Mouse (Mus musculus) adrenal gland, adult 8-10 months (tissue): ENCODE measurements around the gene Pdzrn3. TPM values are rescaled to one million over a fixed set of nuclear protein-coding genes. Genes with fewer than 3 reads are reported as not detected.

ENCODE experiments used
- DNase-seq: peaks from one replicate; pipeline ENCODE4 v3.0.0; 2022
- total RNA-seq, 4 experiments: library from RNA; stranded (reverse); gene quantifications; 2 replicates each; pipeline ENCODE4 v1.2.4; 2022

The Pdzrn3 gene
- total RNA-seq, 4 experiments from 2014 or later: 25.2 to 31.1 (median 28.7) TPM

DNA sequence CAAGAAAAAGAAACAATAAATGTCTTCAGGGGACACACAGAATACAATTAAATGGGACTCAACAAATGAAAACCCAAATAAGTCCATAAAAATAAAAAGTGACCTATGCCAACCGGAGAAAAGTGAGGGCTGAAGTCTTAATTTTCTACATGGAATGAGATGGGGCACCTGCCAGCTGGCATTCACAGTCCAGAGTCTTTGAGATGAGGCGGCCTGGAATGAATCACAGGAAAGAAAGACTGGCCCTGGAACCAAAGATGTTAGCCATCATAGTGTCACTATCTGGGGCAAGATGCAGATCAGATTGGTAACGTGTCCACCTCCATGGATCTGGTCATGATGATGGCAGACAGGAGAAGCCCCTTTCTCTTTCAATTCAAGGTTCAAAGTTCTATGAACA lies 50.5 kb downstream of the Pdzrn3 start:
- no peak for DNase-seq

DNA sequence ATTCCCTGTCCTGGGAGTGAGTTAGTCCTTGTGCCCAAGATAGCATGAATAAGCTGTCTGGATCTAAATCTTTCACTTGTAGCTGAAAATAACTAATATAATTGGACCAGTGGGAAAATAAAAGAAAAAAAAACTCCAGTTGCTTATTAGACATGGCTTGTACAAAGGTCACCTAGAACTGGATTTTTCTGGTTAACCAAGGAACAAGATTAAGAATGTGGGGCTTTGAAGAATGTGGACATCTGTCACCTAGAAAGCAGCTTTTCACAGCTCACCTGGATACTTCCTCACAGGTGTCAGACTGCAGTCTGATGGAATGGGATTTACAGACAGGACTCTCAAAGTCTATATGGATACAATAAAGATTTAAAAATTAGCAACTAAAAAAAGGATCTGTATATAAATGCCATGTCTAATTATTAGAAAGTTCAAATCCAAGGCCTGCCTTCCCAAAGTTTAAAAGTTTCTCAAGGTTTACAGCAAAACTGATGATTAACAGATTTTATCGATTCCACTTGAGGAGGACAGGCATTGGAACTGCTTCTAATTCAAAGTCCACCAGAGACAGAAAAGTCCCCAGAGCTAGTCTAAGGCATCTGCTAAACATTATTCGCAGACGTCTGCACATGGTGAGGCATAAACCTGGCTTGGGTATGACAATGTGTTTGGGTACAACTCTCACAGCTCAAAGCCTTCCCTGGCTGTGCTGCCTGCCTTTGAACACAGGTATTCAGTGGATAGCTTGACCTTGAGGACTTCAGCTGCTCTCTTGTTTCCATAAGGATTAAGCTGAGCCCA lies 51.7 kb downstream of the Pdzrn3 start:
- no peak for DNase-seq

DNA sequence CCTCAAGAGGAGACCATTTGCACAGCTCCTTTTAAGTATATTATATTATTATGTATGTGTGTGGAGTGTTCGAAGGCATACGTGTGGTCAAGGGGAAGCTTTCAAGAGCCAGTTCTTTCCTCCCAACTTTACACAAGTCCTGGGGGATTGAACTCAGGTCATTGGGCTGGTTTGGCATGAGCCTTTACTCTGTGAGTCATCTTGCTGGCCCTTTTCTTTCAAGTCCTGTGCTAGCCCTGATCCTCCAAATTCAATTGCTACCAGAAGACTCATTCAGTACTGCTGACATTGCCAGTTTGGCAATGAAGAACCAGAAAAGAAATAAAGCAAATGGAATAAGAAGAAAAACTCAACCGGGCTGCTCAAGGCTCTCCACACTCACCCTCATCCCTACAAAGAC lies 55.1 kb downstream of the Pdzrn3 start:
- no peak for DNase-seq

GRCm38 (mm10) chr6:101320386-101320785 lies 57.3 kb downstream of the Pdzrn3 start:
- no peak for DNase-seq

- DNase-seq: no peak
These were observed 58.2 kb downstream of the Pdzrn3 start for GRCm38 (mm10) chr6:101319374-101319967.

DNA sequence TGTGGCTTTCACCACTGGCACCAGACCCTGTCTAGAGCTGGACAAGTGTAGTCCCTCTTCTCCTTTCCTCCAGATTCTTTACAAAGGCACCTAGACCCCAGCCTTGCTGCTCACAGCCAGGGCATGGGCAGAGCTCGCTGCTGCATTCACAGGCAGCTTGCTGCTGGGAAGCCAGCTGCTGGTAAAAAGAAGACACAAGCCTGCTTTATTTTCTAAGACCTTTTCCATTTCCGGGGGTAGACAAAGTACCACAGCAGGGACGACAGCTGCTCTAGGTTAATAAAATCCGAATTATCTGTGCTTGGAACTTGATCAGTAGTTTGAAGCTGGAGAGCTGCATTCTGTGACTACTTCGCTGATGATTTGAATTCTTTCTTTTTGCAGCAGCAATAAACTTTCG lies 59.2 kb downstream of the Pdzrn3 start:
- DNase-seq: no peak

- no peak for DNase-seq
These were observed 66.3 kb downstream of the Pdzrn3 start for GRCm38 (mm10) chr6:101311446-101311845.

GRCm38 (mm10) chr6:101310491-101310890 lies 67.2 kb downstream of the Pdzrn3 start:
- DNase-seq: no peak

- DNase-seq: no peak
These were observed 69.6 kb downstream of the Pdzrn3 start for GRCm38 (mm10) chr6:101307964-101308531.

DNA sequence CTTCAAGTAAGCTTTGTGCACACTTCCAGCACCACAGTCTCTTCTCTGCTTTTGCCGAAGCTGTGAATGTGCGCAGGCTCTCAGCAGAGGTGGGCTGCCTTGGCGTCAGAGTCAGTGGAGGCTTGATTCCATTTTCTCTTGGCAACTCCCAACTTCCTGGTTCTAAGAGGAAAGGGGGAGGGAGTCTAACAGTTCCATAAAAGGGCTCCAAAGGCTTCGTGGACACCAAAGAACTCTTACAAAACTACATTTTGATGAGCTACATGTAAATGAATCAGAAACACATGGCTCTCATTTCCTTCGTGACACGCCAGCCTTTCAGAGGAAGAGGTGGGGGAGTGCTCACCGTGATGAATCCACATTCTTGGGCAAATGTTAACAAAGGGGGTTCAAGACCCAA lies 70.9 kb downstream of the Pdzrn3 start:
- no peak for DNase-seq

DNA sequence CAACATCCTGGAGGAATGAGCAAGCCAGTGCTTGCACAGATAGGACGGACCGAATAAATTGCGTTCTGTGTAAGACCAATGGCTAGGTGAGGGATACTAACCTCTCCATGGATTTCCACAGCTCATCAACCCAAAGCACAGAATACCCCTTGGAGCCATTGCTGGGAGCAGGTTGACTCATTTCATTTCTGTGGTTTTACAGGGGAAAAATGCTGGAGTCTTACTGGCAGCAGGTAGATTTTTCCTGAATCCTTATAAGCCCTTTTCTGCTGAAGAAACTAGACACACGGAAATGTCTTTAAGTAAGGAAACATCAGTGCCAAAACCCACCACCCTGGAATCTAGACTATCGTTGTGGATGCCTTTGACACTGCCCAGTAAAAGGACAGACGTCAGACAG lies 72.2 kb downstream of the Pdzrn3 start:
- no peak for DNase-seq

DNA sequence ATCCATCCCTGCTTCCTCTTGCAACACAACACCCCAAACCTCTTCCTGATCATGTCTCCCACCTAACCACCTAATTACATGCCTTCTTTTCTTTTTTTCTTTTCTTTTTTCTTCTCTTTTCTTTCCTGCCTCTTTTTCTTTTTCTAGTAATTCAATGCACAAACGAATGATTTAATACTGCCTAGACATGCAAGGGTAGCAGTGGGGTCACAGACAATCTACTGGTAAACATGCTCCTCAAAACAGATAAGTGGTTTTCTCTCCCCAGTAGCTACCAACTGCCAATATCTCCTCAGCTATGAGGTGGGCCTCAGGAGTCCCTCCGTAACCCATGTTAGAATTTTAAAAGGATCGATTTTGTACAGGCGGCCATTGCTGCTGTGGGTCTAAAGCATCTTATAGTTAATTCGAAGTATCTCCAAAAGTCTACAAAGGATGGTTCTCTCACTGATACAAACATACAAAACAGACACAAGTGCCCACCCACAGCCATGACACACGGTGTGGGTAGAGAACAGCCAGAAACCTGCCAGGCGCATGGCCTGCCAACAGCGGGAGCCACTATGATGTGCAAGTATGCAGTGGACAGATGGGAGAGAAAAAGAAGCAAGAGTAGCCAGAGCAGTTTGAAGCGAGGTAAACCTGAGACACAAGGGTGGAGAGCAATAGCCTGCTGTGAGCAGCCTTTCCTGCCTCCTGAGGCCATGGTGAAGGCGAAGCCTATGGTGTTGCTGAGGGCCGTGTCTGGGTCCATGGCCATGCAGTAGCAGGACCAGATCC lies 73.5 kb downstream of the Pdzrn3 start:
- DNase-seq: no peak

- DNase-seq: no peak
These were observed 74.2 kb downstream of the Pdzrn3 start for GRCm38 (mm10) chr6:101303501-101303900.

- no peak for DNase-seq
These were observed 76.5 kb downstream of the Pdzrn3 start for GRCm38 (mm10) chr6:101301154-101301553.

GRCm38 (mm10) chr6:101299434-101299833 lies 78.3 kb downstream of the Pdzrn3 start:
- no peak for DNase-seq

DNA sequence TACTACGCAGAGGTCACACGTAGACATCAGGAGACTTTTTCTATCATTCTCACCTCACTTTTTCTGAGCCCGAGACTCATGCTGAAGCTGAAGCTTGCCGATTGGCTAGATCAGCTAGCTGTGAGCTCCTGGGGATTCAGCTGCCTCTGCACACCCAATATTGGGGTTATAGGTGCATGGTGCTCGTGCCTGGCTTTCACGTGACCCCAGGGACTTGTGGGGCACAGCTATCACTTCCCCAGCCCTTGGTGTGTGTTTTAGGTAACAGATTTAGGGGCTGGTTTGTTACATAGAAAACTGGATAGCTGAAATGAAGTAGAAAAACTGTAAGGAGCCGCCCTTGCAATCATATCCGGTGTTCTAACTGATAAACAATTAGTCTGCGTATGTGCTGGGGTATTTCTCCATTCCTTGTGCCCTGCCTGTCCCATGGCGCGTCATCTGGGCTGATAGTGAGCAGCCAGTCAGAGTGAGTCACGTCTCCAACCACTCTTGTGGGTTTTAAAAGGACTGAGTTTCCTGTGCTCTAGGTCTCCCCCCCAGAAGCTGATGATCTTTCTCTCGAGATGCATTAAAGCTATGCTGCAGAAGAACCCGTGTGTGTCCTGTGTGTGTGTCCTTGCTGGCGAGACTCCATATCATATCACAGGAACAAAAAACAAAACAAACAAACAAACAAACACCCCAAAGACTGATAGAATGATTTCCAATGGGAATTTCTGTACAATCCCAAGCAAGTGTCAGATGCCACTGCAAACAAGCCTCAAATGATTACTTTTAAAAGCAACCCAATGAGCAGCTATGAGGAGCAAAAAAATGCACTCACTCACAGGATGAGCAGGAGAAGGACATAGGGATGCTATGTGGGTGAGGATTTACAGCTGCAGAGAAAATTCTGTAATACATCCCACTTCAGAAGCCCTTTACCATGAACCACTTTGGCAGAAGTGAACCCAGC lies 79.9 kb downstream of the Pdzrn3 start:
- DNase-seq: no peak

GRCm38 (mm10) chr6:101296997-101297396 lies 80.7 kb downstream of the Pdzrn3 start:
- no peak for DNase-seq

GRCm38 (mm10) chr6:101296280-101296679 lies 81.4 kb downstream of the Pdzrn3 start:
- no peak for DNase-seq

DNA sequence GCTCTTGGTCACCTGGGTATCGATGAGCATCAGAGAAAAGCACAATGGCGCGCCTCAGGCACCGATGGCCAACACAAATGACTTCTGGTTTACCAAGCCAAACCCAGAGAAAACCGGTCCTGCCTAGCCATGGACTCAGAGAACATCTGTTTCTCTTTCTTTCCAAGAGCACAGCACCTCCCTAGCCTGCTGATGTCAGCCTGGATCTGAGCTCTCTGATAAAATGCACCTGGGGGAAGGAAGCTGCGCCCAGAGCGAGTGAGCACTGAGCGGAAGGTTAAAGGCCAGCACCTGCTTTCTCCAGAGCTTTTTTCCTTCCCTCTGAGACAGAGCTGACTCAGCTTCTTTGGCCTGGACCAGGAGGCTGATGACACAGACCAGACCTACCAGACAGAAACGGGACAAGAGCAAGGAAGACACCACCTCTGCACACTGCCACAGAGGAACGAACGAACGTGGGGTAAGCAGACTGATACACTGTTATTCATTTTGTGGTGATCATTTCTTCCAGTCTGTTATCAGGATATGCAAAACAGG lies 84.6 kb downstream of the Pdzrn3 start:
- DNase-seq: no peak

- no peak for DNase-seq
These were observed 85.8 kb downstream of the Pdzrn3 start for GRCm38 (mm10) chr6:101291944-101292343.

GRCm38 (mm10) chr6:101290160-101290559 lies 87.5 kb downstream of the Pdzrn3 start:
- DNase-seq: no peak

- DNase-seq: no peak
These were observed 88.3 kb downstream of the Pdzrn3 start for GRCm38 (mm10) chr6:101289428-101289827.
